Mouse (Mus musculus) megakaryocyte, embryonic 14.5 days (primary cell): ENCODE data around the gene Usp46.

ENCODE experiments used
- FLI1 ChIP-seq: IDR thresholded peaks from 2 replicates; pipeline ENCODE4 v1.6.1; 2012; ENCODE audit warnings: low read length, inconsistent platforms, mixed read lengths
- GATA1 ChIP-seq: IDR thresholded peaks from 3 replicates; pipeline ENCODE4 v1.6.1; 2012; ENCODE audit warnings: mixed read lengths, low read length, inconsistent platforms, borderline replicate concordance

GRCm38 (mm10) chr5:73989532-73989931 is 78.7 kb downstream of the Usp46 start:
- no peak for TF ChIP-seq GATA1
- TF ChIP-seq FLI1, result no peak
